Mouse (Mus musculus): ENCODE measurements around the gene Crtc1. TPM values are rescaled to one million over a fixed set of nuclear protein-coding genes. Genes with fewer than 3 reads are reported as not detected.

The Crtc1 gene
- polyA plus RNA-seq, 1 experiment from 2014 or later, result 35.6 TPM

DNA sequence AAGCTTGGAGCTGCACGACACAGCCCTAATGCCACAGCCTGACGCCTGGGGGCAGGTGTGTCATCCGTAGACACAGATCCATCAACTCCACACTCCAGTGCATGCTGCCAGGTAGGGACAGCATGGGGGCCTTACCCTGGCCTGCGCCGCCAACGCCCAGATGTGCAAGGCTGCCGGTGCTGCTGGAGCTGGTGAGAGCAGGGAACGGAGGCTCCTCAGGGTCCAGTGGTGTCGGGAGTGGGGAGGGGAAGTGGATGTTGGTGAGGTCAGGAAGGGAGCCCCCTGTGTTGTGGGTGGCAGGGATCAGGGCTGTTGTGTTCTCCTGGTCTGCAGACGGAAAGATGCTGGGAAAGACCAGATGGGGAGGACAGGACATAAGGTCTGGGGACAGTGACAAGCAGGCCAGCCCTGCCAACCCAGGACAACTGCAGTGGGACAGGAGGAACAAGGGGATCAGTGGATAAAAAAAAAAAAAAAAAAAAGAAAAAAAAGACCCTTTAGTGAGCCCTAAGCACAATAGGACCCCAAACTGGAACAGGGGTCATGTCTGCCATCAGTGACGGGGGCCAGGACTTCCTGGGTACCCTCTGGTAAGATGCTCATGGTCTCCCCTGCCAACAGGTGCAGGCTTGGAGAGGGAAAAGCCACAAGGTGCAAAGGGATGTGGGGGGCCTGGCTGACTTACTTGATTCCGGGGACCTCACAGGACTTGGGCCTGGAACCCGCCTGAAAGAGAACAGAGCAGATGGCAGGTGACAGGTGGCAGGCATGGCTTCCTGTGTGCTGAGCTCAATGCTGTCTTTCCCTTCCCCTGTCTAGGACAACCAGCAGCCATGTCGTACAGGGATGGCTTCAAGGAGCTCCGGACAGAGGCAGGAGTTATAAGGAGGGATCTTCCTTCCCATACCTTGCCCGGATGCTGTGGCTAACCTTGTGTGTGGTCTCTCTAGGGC is 41.5 kb downstream of the Crtc1 start:
- Histone ChIP-seq H3K4me2 (no peak overlapping the region), H3K4me1 (replicated peaks) (peaks cover 4% of the 10 kb centered on the region; the same call in 1 of the 2 replicates), H3K4me3 (no peak overlapping the region), H3K36me3 (peaks cover 43% of the 10 kb centered on the region), H3K27ac (no peak overlapping the region), H3K9ac (0 out of 2 replicates have a peak overlapping the region, but pooled peaks have one; percentile 24), H3K27me3 (no peaks in the 10 kb centered on the region), H3K9me3 (no peaks in the 10 kb centered on the region)
- WGBS, result 89% methylated on average over 16 of the region's 16 CpGs
- no peak for ATAC-seq (ENCODE audit: low FRiP score)

DNA sequence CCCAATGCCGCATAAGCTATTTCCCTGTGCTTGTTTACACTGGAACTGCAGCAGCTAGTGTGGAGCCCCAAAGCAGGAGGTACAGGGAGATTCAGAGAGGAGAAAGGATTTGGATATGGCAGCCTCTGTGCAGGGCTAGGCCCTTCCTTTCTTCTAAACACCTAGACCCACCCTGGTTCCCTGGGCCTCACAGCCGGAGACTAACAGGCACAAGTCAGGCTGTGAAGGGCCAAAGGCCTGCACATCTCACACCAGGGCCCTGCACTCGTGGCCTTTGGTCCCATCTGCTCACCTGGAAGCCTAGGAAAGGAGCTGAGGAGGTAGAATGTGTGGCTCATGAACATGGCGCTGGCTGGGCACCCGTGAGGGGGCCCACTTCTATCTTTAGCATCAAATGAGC is 43.2 kb downstream of the Crtc1 start:
- no peak for ATAC-seq (ENCODE audit: low FRiP score)
- 0 out of 2 replicates have a peak overlapping the region, but pooled peaks have one; percentile 19 for H3K9ac ChIP-seq

DNA sequence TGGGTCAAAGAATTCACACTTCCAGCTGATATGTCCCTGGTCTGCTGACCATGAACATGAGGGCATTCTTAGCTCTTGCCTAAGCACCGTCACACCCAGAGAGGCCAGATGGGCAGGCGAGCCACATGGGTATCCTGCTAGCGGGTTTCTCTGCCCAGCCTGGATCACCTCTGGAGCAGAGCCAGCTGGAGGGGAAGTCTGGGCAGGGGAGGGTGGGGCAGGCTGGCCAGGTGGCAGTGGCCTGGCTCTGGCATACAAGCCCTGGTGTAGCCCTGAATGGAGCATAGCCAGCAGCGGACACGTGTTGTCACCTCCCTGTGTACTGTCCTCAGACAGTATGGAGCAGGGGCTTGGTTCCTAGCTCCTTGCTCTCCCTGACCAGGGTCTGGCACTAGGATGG is 43.7 kb downstream of the Crtc1 start:
- no peaks in the 10 kb centered on the region for H3K9me3 ChIP-seq
- 81% methylated on average over 5 of the region's 5 CpGs for WGBS
- H3K9ac ChIP-seq, result 0 out of 2 replicates have a peak overlapping the region, but pooled peaks have one; percentile 19
- no peaks in the 10 kb centered on the region for H3K27me3 ChIP-seq
- no peak overlapping the region for H3K4me2 ChIP-seq
- peaks cover 54% of the 10 kb centered on the region for H3K36me3 ChIP-seq
- peaks cover 4% of the 10 kb centered on the region; the same call in 1 of the 2 replicates for H3K4me1 ChIP-seq (replicated peaks)
- no peak overlapping the region for H3K4me3 ChIP-seq
- no peak for ATAC-seq (ENCODE audit: low FRiP score)
- H3K27ac ChIP-seq, result no peak overlapping the region

More for the DNA sequence above, 43.2 kb downstream of the Crtc1 start:
- H3K36me3 ChIP-seq, result peaks cover 52% of the 10 kb centered on the region
- H3K9me3 ChIP-seq, result no peaks in the 10 kb centered on the region
- peaks cover 4% of the 10 kb centered on the region; the same call in 1 of the 2 replicates for H3K4me1 ChIP-seq (replicated peaks)
- no peaks in the 10 kb centered on the region for H3K27me3 ChIP-seq
- H3K4me3 ChIP-seq, result no peak overlapping the region
- H3K4me2 ChIP-seq, result no peak overlapping the region
- H3K27ac ChIP-seq, result no peak overlapping the region
- WGBS, result 87% methylated on average over 5 of the region's 5 CpGs

DNA sequence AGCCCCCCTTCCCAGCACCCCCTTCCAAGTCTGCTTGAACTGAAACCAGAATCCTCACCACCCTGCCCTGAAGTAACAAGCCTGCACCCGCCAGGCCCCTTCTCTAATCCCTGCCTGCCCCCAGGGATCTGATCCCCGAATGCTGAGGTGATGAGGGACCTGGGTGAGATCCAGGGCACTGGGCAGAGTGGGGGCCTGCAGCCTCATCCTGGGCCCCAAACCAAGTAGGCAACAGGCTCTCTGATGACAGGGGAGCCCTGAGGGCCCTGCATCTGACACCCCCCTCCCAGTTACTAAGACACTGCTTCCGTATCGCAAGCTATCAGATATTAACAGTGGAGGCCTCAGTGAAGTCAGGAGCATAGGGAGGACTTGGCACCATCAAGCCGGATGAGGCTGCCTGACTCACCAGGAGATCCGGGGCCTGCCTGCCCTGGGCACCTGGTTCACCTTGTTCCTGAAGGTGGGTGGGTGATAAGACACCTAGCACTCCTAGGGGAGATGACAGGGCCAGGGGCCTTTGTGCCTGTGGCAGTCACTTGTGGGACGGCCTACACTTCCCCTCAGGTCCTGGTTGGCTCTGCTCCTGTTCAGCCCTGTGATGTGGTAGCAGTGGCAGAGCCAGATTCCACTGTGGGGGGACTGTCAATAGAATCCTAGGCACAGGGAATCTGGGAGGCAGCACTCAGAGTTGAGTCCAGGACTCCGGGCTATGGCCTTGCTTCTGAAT is 44.9 kb downstream of the Crtc1 start:
- peaks cover 4% of the 10 kb centered on the region; the same call in 1 of the 2 replicates for H3K4me1 ChIP-seq (replicated peaks)
- H3K9ac ChIP-seq, result no peak overlapping the region
- no peak overlapping the region for H3K4me3 ChIP-seq
- no peaks in the 10 kb centered on the region for H3K27me3 ChIP-seq
- no peak for ATAC-seq (ENCODE audit: low FRiP score)
- H3K4me2 ChIP-seq, result no peak overlapping the region
- H3K9me3 ChIP-seq, result no peaks in the 10 kb centered on the region
- WGBS, result 93% methylated on average over 8 of the region's 8 CpGs
- H3K36me3 ChIP-seq, result peaks cover 54% of the 10 kb centered on the region
- H3K27ac ChIP-seq, result no peak overlapping the region

DNA sequence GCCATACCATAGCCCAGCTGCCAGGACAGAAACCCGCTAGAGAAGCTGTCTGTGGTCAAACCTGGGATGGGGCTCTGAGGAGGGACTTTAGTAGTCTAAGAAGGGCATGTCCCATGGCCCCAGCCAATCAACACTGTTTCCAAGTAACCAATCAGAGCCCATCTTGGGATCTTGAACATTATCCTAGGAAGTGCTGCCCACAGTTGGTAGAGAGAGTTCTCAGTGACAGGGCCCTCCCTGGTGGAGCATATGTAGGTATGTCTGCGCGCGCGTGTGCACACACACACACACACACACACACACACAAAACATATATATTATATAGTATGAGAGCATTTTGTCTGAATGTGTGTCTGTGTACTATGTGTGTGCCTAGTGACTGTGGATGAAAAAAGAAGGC is 46.3 kb downstream of the Crtc1 start:
- ATAC-seq (ENCODE audit: low FRiP score), result no peak
- peaks cover 64% of the 10 kb centered on the region for H3K36me3 ChIP-seq
- 81% methylated on average over 5 of the region's 5 CpGs for WGBS

DNA sequence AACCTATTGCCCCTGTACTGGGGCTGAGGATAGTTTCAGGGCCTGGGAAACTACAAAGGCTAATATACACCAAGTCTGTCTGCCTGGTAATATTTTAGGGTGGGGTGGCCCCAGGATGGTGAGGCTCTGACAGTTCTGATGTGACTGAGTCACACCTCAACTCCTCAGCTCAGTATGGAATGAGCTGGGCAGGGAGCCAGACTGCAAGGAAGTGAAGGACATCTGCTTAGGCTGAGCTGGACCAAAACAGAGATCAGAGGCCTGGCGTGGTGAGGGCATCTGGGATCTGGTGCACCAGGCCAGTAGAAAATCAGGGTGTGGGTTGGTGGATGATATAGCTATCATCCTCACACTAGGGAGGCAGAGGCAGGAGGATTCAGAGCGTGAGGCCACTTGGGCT is 49.7 kb downstream of the Crtc1 start:
- no peaks in the 10 kb centered on the region for H3K4me1 ChIP-seq (replicated peaks)
- H3K27me3 ChIP-seq, result no peaks in the 10 kb centered on the region
- no peak overlapping the region for H3K27ac ChIP-seq
- H3K9me3 ChIP-seq, result no peaks in the 10 kb centered on the region
- no peak for ATAC-seq (ENCODE audit: low FRiP score)
- H3K36me3 ChIP-seq, result peaks cover 86% of the 10 kb centered on the region
- H3K9ac ChIP-seq, result no peak overlapping the region
- H3K4me3 ChIP-seq, result no peak overlapping the region
- WGBS, result 95% methylated on average over 2 of the region's 2 CpGs
- H3K4me2 ChIP-seq, result no peak overlapping the region

More for the DNA sequence above, 46.3 kb downstream of the Crtc1 start:
- H3K4me1 ChIP-seq (replicated peaks), result peaks cover 4% of the 10 kb centered on the region; the same call in 1 of the 2 replicates
- H3K27ac ChIP-seq, result no peak overlapping the region
- no peak overlapping the region for H3K9ac ChIP-seq
- no peaks in the 10 kb centered on the region for H3K9me3 ChIP-seq
- no peaks in the 10 kb centered on the region for H3K27me3 ChIP-seq
- H3K4me2 ChIP-seq, result no peak overlapping the region
- H3K4me3 ChIP-seq, result no peak overlapping the region

DNA sequence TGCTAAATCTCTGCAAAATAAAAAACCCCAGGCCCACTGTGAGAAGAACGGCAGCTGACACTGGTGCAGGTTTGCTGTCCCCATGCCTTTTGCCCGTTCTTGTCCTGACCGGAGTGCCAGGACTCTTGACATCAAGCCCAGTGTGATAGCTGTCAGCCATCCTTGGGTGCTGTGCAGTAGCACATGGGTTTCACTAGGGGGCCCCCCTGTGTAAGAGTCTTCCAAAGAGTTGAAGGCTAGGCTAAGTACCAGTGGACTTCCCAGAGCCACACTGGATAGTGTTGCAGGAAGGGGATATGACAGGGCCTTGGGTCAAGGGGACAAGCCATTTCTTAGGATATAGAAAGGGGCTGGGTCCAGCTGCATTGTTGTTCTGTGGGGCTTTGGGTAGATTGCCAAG is 56.1 kb downstream of the Crtc1 start:
- H3K27ac ChIP-seq, result no peak overlapping the region
- peaks cover 42% of the 10 kb centered on the region for H3K36me3 ChIP-seq
- no peak overlapping the region for H3K4me2 ChIP-seq
- WGBS, result 54% methylated on average over 3 of the region's 3 CpGs
- no peaks in the 10 kb centered on the region for H3K9me3 ChIP-seq
- peaks cover 31% of the 10 kb centered on the region for H3K27me3 ChIP-seq
- H3K4me1 ChIP-seq (replicated peaks), result no peaks in the 10 kb centered on the region
- H3K4me3 ChIP-seq, result no peak overlapping the region
- peak; percentile 29; the same call in 1 of the 2 replicates for ATAC-seq (ENCODE audit: low FRiP score)
- no peak overlapping the region for H3K9ac ChIP-seq

DNA sequence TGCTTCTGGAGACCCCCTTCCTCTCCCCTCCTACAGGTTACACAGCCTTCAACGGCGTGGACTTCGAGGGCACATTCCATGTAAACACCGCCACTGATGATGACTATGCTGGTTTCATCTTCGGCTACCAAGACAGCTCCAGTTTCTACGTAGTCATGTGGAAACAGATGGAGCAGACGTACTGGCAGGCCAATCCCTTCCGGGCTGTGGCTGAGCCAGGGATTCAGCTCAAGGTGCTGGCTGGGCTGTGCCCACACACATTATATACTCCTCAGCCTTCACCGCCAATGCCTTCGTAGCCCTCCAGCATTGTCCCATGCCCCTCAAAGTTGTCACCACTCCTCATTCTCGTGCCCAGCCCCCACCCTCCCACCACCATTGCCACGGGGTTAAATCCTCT is 59.3 kb downstream of the Crtc1 start:
- no peak overlapping the region for H3K27ac ChIP-seq
- no peak for ATAC-seq (ENCODE audit: low FRiP score)
- H3K4me3 ChIP-seq, result no peak overlapping the region
- peaks cover 63% of the 10 kb centered on the region for H3K27me3 ChIP-seq
- H3K9me3 ChIP-seq, result no peaks in the 10 kb centered on the region
- 87% methylated on average over 12 of the region's 12 CpGs for WGBS
- no peak overlapping the region for H3K9ac ChIP-seq
- H3K36me3 ChIP-seq, result peaks cover 10% of the 10 kb centered on the region
- no peak overlapping the region for H3K4me2 ChIP-seq
- peaks cover 7% of the 10 kb centered on the region for H3K4me1 ChIP-seq (replicated peaks)

DNA sequence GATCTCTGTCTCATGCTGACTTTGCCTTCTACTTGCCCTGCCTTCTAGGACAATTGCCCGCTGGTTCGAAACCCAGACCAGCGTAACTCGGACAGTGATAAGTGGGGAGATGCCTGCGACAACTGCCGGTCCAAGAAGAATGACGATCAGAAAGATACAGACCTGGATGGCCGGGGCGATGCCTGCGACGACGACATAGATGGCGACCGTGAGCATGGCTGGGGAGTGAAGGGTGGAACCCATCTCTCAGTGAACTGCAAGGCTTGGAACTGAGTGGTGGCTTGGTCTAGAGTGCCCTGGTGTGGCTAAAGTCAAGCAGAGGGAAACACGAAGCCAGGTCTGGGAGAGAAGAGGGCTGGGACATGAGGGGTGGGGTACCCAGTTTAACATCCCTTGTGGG is 62.3 kb downstream of the Crtc1 start:
- H3K4me2 ChIP-seq, result no peak overlapping the region
- no peak overlapping the region for H3K27ac ChIP-seq
- no peak overlapping the region for H3K4me3 ChIP-seq
- no peak overlapping the region for H3K9ac ChIP-seq
- H3K9me3 ChIP-seq, result no peaks in the 10 kb centered on the region
- peaks cover 93% of the 10 kb centered on the region for H3K27me3 ChIP-seq
- peaks cover 27% of the 10 kb centered on the region for H3K4me1 ChIP-seq (replicated peaks)
- ATAC-seq (ENCODE audit: low FRiP score), result no peak
- WGBS, result 16% methylated on average over 15 of the region's 15 CpGs
- H3K36me3 ChIP-seq, result no peaks in the 10 kb centered on the region

DNA sequence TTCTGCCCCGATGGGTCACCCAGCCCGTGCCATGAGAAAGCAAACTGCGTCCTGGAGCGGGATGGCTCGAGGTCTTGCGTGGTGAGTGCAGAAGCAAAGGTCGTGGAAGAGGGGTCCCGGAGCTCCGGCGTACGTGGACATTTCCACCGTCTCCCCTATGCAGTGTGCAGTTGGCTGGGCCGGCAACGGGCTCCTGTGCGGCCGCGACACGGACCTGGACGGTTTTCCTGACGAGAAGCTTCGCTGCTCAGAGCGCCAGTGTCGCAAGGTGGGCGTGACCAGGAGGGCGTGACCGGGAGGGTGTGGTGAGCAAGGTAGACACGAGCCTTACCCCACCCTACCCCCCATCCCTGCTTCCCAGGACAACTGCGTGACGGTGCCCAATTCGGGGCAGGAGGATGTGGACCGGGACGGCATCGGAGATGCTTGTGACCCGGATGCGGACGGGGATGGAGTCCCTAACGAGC is 63.1 kb downstream of the Crtc1 start:
- Histone ChIP-seq H3K9me3 (no peaks in the 10 kb centered on the region), H3K4me3 (peak overlapping the region; percentile 10; the same call in 1 of the 2 replicates), H3K4me1 (replicated peaks) (peaks cover 27% of the 10 kb centered on the region), H3K9ac (0 out of 2 replicates have a peak overlapping the region, but pooled peaks have one; percentile 46), H3K4me2 (peak overlapping the region; percentile 3; the same call in 1 of the 2 replicates), H3K27me3 (peaks cover 95% of the 10 kb centered on the region), H3K36me3 (no peaks in the 10 kb centered on the region), H3K27ac (no peak overlapping the region)
- WGBS, result 6% methylated on average over 37 of the region's 37 CpGs
- ATAC-seq (ENCODE audit: low FRiP score), result no peak

DNA sequence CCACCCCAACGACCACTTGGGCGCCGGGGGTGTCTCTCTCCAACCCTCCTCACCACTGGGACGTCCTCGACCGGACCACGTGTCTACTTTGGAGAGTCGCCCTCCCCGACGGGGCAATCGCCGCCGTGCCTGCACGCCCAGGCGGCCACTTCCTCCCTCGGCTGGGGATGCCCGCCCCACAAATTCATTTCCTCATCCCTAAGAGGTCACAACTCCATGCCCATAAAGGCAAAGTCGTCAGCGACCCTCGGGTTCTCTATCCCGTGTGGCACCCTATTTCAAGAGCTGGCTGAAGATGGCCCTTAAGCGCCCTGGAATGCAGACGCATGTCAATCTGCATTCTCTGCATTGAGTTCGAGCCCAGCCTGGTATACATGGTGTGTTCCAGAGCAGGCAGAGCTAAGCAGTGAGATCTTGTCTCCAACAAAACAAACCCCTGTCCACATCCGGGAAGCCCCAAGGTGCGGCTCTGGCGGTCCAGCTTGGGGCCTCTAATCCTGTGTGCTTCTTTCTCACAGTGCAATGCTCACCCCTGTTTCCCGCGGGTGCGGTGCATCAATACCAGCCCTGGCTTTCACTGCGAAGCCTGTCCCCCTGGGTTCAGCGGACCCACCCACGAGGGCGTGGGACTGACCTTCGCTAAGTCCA is 64.0 kb downstream of the Crtc1 start:
- Histone ChIP-seq H3K9me3 (no peaks in the 10 kb centered on the region), H3K4me1 (replicated peaks) (peaks cover 27% of the 10 kb centered on the region), H3K27ac (no peak overlapping the region), H3K4me3 (peak overlapping the region; percentile 32; the same call in 1 of the 2 replicates), H3K4me2 (no peak overlapping the region), H3K36me3 (no peaks in the 10 kb centered on the region), H3K27me3 (peaks cover 98% of the 10 kb centered on the region), H3K9ac (no peak overlapping the region)
- 8% methylated on average over 35 of the region's 35 CpGs for WGBS
- no peak for ATAC-seq (ENCODE audit: low FRiP score)

Data from hindbrain, embryonic 13.5 days (tissue).